Mouse (Mus musculus): ENCODE results near the gene Caml. TPM values are rescaled to one million over a fixed set of nuclear protein-coding genes. Genes with fewer than 3 reads are reported as not detected.
"Not testable (repeated sequence)": the region's sequence is repeated elsewhere in the genome, so short reads cannot be mapped to it uniquely, and the experiment has no call there.

Caml gene
- total RNA-seq, 2 experiments from 2014 or later = 60.8 to 73.2 TPM

GRCm38 (mm10) chr13:55613471-55613870 lies 9.3 kb upstream of the Caml start:
- ATAC-seq (replicated peaks; ENCODE audit: low FRiP score, low TSS enrichment, poor library complexity, severe bottlenecking) = no peak

- ATAC-seq (replicated peaks; ENCODE audit: low FRiP score, low TSS enrichment, poor library complexity, severe bottlenecking) = no peak
Measured at GRCm38 (mm10) chr13:55619328-55619727, 3.5 kb upstream of the Caml start.

- ATAC-seq (replicated peaks; ENCODE audit: low FRiP score, low TSS enrichment, poor library complexity, severe bottlenecking) = no peak
Measured at GRCm38 (mm10) chr13:55620275-55620674, 2.5 kb upstream of the Caml start.

GRCm38 (mm10) chr13:55622156-55622648 lies 603 bp upstream of the Caml start:
- not testable (repeated sequence) for ATAC-seq (replicated peaks; ENCODE audit: low FRiP score, low TSS enrichment, poor library complexity, severe bottlenecking)

- ATAC-seq (replicated peaks; ENCODE audit: low FRiP score, low TSS enrichment, poor library complexity, severe bottlenecking) = peak; percentile 97
Measured at GRCm38 (mm10) chr13:55634639-55635127, 11.9 kb downstream of the Caml start, which contains the start of gene Ddx46. Ddx46 (plus strand) TSS chr13:55635027.

DNA sequence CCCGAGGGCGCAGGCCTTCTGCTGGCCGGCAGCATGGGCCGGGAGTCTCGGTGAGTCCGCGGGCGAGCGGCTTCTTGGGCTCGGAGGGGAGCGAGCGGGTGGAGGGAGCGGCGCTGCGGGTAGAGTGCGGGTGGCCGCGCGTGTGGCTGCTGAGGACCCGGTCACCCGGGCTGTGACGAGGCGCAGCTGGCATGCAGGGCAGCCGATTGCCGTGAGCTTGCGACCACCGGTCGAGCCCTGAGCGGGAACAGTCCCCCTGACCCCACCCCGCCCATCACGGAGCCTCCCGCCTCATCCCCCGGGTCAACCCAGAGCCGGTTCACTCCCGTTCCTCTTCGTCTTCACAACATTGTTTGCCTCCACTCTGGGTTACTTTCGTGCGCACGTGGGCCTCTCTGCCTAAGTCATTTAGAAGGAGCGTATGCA lies 12.4 kb downstream of the Caml start:
- ATAC-seq (replicated peaks; ENCODE audit: low FRiP score, low TSS enrichment, poor library complexity, severe bottlenecking) = peak; percentile 65

DNA sequence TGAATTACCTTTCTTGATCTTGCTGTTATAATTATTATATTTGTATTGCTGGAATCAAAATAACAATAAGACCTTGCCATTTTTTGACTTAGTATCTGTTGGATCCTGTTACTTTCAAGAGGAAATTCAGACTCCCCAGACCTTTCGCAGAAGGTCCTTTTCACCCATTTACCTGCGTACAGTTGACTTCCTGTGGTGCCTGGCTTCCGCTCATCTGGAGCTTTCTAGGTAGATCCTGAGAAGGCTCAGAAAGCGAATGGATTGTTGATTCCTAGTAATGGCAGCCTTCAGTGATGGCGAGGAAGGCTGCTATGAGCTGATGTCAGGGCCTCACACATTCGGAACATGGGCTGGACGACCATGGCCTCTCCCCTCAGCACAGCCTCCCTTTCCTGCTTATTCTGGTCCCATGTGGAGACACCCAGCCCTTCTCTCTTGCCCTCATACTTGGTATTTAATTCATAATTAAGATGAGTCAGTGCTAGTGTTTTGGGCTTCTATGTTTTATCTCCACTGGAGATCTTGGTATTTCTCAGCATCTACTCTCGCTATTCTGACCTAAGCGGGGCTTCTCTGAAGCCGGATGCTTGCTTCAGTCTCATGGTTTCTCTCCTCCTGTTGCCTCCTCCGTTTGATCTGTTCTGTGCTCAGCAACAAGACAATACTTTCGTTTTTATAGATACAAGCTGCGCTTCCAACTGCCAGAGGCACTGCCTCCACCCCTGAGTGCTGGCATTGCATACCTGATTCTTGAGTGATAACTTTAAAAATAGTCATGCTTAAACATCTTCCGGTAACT lies 13.6 kb downstream of the Caml start:
- no peak for ATAC-seq (replicated peaks; ENCODE audit: low FRiP score, low TSS enrichment, poor library complexity, severe bottlenecking)

GRCm38 (mm10) chr13:55640480-55640879 lies 17.7 kb downstream of the Caml start:
- peak; percentile 61 for ATAC-seq (replicated peaks; ENCODE audit: low FRiP score, low TSS enrichment, poor library complexity, severe bottlenecking)

- ATAC-seq (replicated peaks; ENCODE audit: low FRiP score, low TSS enrichment, poor library complexity, severe bottlenecking) = peak; percentile 64; the same call in 1 of the 2 replicates
Measured at GRCm38 (mm10) chr13:55644525-55644924, 21.7 kb downstream of the Caml start.

- ATAC-seq (replicated peaks; ENCODE audit: low FRiP score, low TSS enrichment, poor library complexity, severe bottlenecking) = no peak
Measured at GRCm38 (mm10) chr13:55650098-55650497, 27.3 kb downstream of the Caml start.

DNA sequence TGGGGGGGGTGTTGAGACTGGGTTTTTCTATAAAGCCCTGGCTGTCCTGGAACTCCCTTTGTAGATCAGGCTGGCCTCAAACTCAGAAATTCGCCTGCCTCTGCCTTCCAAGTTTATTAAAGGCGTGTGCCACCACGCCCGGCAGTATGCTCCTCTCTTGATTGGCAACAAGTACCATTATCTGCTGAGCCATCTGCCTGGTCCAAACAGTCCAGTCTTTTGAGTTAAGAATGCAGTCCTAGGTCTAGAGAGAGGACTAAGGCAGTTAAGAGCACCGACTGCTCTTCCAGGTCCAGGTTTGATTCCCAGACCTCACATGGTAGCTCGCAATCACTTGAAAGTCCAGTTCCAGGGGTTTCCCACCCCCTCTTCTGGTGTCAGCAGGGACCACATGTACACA lies 28.2 kb downstream of the Caml start:
- 0 out of 2 replicates have a peak, but pooled peaks have one; percentile 23 for ATAC-seq (replicated peaks; ENCODE audit: low FRiP score, low TSS enrichment, poor library complexity, severe bottlenecking)

- ATAC-seq (replicated peaks; ENCODE audit: low FRiP score, low TSS enrichment, poor library complexity, severe bottlenecking) = no peak
Measured at GRCm38 (mm10) chr13:55668550-55668949, 45.7 kb downstream of the Caml start.

- no peak for ATAC-seq (replicated peaks; ENCODE audit: low FRiP score, low TSS enrichment, poor library complexity, severe bottlenecking)
Measured at GRCm38 (mm10) chr13:55672711-55673110, 49.9 kb downstream of the Caml start.

DNA sequence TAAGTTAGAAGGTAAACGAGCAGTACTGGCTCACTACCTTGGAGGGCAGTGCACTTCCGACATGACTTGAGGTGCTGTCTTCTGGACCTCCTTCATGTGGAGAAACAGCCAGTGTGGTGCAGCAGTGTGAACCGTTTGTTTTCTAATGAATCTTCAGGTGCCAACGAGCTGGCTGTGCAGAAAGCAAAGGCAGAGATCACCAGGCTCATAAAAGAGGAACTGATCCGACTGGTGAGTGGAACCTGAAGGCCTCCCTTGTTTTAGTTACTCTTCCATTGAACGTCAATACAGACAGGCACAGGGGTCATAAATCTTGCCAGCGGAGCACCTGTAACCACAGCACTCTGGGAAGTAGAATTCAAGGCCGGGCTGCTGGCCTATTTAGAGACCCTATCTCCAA lies 54.6 kb downstream of the Caml start:
- no peak for ATAC-seq (replicated peaks; ENCODE audit: low FRiP score, low TSS enrichment, poor library complexity, severe bottlenecking)

Other genes starting within 250 kb of the Caml start
- gene Slc34a1, start 224.8 kb upstream of the Caml start, total RNA-seq (2014; fragmentation: Nextera tagmentation) = not detected in 2 replicates
- gene Slc34a1, start 224.8 kb upstream of the Caml start, total RNA-seq (2017) = not detected in 2 replicates
- not detected in 2 replicates for gene Pfn3, start 207.8 kb upstream of the Caml start, total RNA-seq (2014; fragmentation: Nextera tagmentation)
- gene Pfn3, start 207.8 kb upstream of the Caml start, total RNA-seq (2017) = not detected in 2 replicates
- not detected in 2 replicates for gene F12, start 196.2 kb upstream of the Caml start, total RNA-seq (2014; fragmentation: Nextera tagmentation)
- not detected in 2 replicates for gene F12, start 196.2 kb upstream of the Caml start, total RNA-seq (2017)
- gene Grk6, start 177.9 kb upstream of the Caml start, total RNA-seq (2014; fragmentation: Nextera tagmentation) = 61.4 and 80.6 TPM in 2 replicates
- 67.7 and 82.4 TPM in 2 replicates for gene Grk6, start 177.9 kb upstream of the Caml start, total RNA-seq (2017)
- gene Prr7, start 158.7 kb upstream of the Caml start, total RNA-seq (2014; fragmentation: Nextera tagmentation) = not detected in 2 replicates
- not detected in 2 replicates for gene Prr7, start 158.7 kb upstream of the Caml start, total RNA-seq (2017)
- 0.84 TPM in 1 of 2 replicates, not detected in the other for gene Dbn1, start 134.9 kb upstream of the Caml start, total RNA-seq (2014; fragmentation: Nextera tagmentation)
- gene Dbn1, start 134.9 kb upstream of the Caml start, total RNA-seq (2017) = 2.4 TPM in 1 of 2 replicates, not detected in the other
- 11.5 and 13.2 TPM in 2 replicates for gene Pdlim7, start 109.3 kb upstream of the Caml start, total RNA-seq (2014; fragmentation: Nextera tagmentation)
- 3.0 and 4.3 TPM in 2 replicates for gene Pdlim7, start 109.3 kb upstream of the Caml start, total RNA-seq (2017)
- gene Dok3, start 93.7 kb upstream of the Caml start, total RNA-seq (2014; fragmentation: Nextera tagmentation) = 1.5 and 2.2 TPM in 2 replicates
- 1.8 and 2.9 TPM in 2 replicates for gene Dok3, start 93.7 kb upstream of the Caml start, total RNA-seq (2017)
- gene Ddx41, start 86.3 kb upstream of the Caml start, total RNA-seq (2014; fragmentation: Nextera tagmentation) = 55.0 and 56.4 TPM in 2 replicates
- gene Ddx41, start 86.3 kb upstream of the Caml start, total RNA-seq (2017) = 58.9 and 64.3 TPM in 2 replicates
- 49.7 and 72.9 TPM in 2 replicates for gene Fam193b, start 51.9 kb upstream of the Caml start, total RNA-seq (2014; fragmentation: Nextera tagmentation)
- 17.9 and 22.9 TPM in 2 replicates for gene Fam193b, start 51.9 kb upstream of the Caml start, total RNA-seq (2017)
- gene Tmed9, start 49.3 kb upstream of the Caml start, total RNA-seq (2014; fragmentation: Nextera tagmentation) = 65.7 and 68.8 TPM in 2 replicates
- gene Tmed9, start 49.3 kb upstream of the Caml start, total RNA-seq (2017) = 145 and 158 TPM in 2 replicates
- 8.2 and 9.4 TPM in 2 replicates for gene B4galt7, start 23.1 kb upstream of the Caml start, total RNA-seq (2014; fragmentation: Nextera tagmentation)
- gene B4galt7, start 23.1 kb upstream of the Caml start, total RNA-seq (2017) = 9.8 and 16.3 TPM in 2 replicates
- 87.1 and 100 TPM in 2 replicates for gene Ddx46, start 12.0 kb downstream of the Caml start, total RNA-seq (2014; fragmentation: Nextera tagmentation)
- 131 and 141 TPM in 2 replicates for gene Ddx46, start 12.0 kb downstream of the Caml start, total RNA-seq (2017)
- gene B230219D22Rik, start 70.1 kb downstream of the Caml start, total RNA-seq (2014; fragmentation: Nextera tagmentation) = 37.2 and 38.5 TPM in 2 replicates
- 25.8 and 36.3 TPM in 2 replicates for gene B230219D22Rik, start 70.1 kb downstream of the Caml start, total RNA-seq (2017)
- gene Txndc15, start 91.6 kb downstream of the Caml start, total RNA-seq (2014; fragmentation: Nextera tagmentation) = 17.1 and 33.5 TPM in 2 replicates
- gene Txndc15, start 91.6 kb downstream of the Caml start, total RNA-seq (2017) = 26.1 and 35.2 TPM in 2 replicates
- 25.5 and 33.1 TPM in 2 replicates for gene Pcbd2, start 104.4 kb downstream of the Caml start, total RNA-seq (2014; fragmentation: Nextera tagmentation)
- gene Pcbd2, start 104.4 kb downstream of the Caml start, total RNA-seq (2017) = 12.9 and 23.9 TPM in 2 replicates
- not detected in 2 replicates for gene Catsper3, start 161.6 kb downstream of the Caml start, total RNA-seq (2014; fragmentation: Nextera tagmentation)
- gene Catsper3, start 161.6 kb downstream of the Caml start, total RNA-seq (2017) = not detected in 2 replicates
- gene Pitx1, start 213.2 kb downstream of the Caml start, total RNA-seq (2014; fragmentation: Nextera tagmentation) = not detected in 2 replicates
- not detected in 2 replicates for gene Pitx1, start 213.2 kb downstream of the Caml start, total RNA-seq (2017)